Mouse (Mus musculus) cerebellum, adult 2 months (tissue): ENCODE results near the gene Car5a.

Source experiments
- CTCF ChIP-seq: fragments of 200-500 bp; IDR thresholded peaks from 2 replicates; pipeline ENCODE4 v1.5.1; 2011; ENCODE audit warnings: low read depth, mild to moderate bottlenecking, control low read depth, low read length, moderate library complexity, borderline replicate concordance; ENCODE audit not compliant: insufficient read depth
- POLR2A ChIP-seq: fragments of 200-500 bp; IDR thresholded peaks from 2 replicates; pipeline ENCODE4 v1.6.1; 2011; ENCODE audit warnings: low read length, control low read depth, borderline replicate concordance; ENCODE audit not compliant: insufficient read depth

DNA sequence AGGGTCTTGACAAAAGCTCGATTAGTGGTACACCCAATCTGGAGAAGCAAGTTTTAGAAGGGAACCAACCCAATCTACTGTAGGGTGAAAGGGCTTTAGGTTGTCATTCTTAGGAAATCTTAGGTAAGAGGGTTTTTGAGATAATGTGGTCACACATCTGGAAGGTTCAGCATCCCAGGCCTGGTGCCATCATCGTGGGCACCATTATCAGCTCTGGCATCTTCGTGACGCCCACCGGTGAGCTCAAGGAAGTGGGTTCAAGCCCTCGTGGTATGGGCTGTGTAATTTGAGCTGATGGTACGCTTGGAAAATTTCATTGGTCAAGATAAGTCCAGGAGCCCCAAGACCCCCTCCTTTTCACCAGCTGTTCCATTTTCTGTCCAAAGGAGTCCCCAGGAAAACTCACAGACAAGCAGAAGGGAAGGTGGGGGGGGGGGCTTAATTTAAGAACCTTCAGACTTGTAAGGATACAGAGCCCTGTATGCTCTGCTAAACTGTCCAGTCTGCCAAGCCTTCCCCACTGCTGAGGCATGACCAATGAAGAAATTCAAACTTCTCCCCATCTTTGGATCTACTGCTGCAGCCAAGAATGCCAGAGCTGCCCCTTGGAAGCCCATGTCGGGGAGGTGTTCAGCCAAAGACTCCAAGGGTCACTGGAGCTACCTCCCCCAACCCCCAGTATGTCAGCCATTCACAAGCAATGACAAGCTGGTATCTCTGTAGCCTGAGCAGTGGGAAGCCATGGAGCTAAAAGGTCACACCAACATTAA lies 36.1 kb downstream of the Car5a start:
- TF ChIP-seq POLR2A (no peak), CTCF (no peak)
